In the genomic region with DNA sequence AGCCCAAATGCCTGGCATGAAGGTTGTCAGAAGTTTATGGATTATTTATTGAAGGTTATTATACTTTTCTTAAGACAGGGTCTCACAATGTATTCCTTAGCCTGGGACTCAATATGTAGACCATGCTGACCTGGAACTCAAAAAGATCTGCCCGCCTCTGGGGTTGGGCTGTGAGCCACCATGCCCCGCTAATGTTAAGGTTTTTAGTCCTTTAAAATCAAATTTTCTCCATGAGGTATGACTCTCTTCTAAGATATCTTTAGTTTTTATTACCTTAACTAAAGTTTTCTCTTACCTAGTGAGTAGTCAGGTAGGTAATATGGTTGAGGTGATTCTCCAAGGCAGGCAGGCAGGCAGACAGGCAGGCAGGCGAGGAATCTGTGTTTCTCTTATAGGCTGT, we compare ENCODE assay signal across 8 mouse cellular contexts. TPM values are rescaled to one million over a fixed set of nuclear protein-coding genes. Genes with fewer than 3 reads are reported as not detected.
DNase-seq lines count a peak whose midpoint lies in the region; ATAC-seq lines count a peak whose summit lies in the region.

No protein-coding gene starts in this region.

- peaks cover 2% of the 10 kb centered on the region; the same call in 1 of the 2 replicates for H3K36me3 ChIP-seq in neural tube, embryonic 11.5 days (ENCODE audit: control insufficient read depth, insufficient read depth, low read length)
- H3K36me3 ChIP-seq in forebrain, embryonic 13.5 days (ENCODE audit: poor library complexity, severe bottlenecking), result peaks cover 24% of the 10 kb centered on the region
- H3K36me3 ChIP-seq in limb, embryonic 15.5 days, result peaks cover 21% of the 10 kb centered on the region
- peaks cover 18% of the 10 kb centered on the region for H3K36me3 ChIP-seq in stomach, embryonic 16.5 days (ENCODE audit: control insufficient read depth, insufficient read depth, low read length)

- no peak overlapping the region for H3K27ac ChIP-seq in neural tube, embryonic 11.5 days (ENCODE audit: low read depth, low read length)
- no peak overlapping the region for H3K27ac ChIP-seq in forebrain, embryonic 13.5 days
- no peak overlapping the region for H3K27ac ChIP-seq in limb, embryonic 15.5 days
- no peak overlapping the region for H3K27ac ChIP-seq in stomach, embryonic 16.5 days (ENCODE audit: low read length)

- ATAC-seq in neural tube, embryonic 11.5 days (ENCODE audit: insufficient read depth, low FRiP score, low TSS enrichment), result no peak
- no peak for ATAC-seq in forebrain, embryonic 13.5 days
- no peak for ATAC-seq in limb, embryonic 15.5 days (ENCODE audit: insufficient number of reproducible peaks, low FRiP score, low TSS enrichment, low read depth)
- ATAC-seq in stomach, embryonic 16.5 days (ENCODE audit: insufficient read depth, low FRiP score), result no peak

- DNase-seq in neural tube, embryonic 11.5 days (ENCODE audit: low spot score), result no peak
- DNase-seq in neural tube, embryonic 10.5 days (ENCODE audit: extremely low spot score, low spot score), result no peak
- no peak for DNase-seq in gastrocnemius, adult 8-10 months (ENCODE audit: low spot score in 2 of 2)
- no peak for DNase-seq in cerebellum, adult 11-12 months
- no peak for DNase-seq in kidney, postnatal 36 days

- WGBS in neural tube, embryonic 11.5 days, result 61% methylated on average over 3 of the region's 3 CpGs
- WGBS in forebrain, embryonic 13.5 days, result 62% methylated on average over 3 of the region's 3 CpGs
- WGBS in limb, embryonic 15.5 days, result 44% methylated on average over 3 of the region's 3 CpGs
- WGBS in stomach, embryonic 16.5 days, result 46% methylated on average over 3 of the region's 3 CpGs

- H3K27me3 ChIP-seq in neural tube, embryonic 11.5 days (ENCODE audit: control insufficient read depth, insufficient read depth, low read length), result no peaks in the 10 kb centered on the region
- no peaks in the 10 kb centered on the region for H3K27me3 ChIP-seq in forebrain, embryonic 13.5 days
- no peaks in the 10 kb centered on the region for H3K27me3 ChIP-seq in limb, embryonic 15.5 days
- H3K27me3 ChIP-seq in stomach, embryonic 16.5 days (ENCODE audit: control insufficient read depth, insufficient read depth, low read length), result no peaks in the 10 kb centered on the region

- no peaks in the 10 kb centered on the region for H3K9me3 ChIP-seq in neural tube, embryonic 11.5 days (ENCODE audit: control insufficient read depth, low read length)
- H3K9me3 ChIP-seq in forebrain, embryonic 13.5 days (replicated peaks), result no peaks in the 10 kb centered on the region
- no peaks in the 10 kb centered on the region for H3K9me3 ChIP-seq in limb, embryonic 15.5 days
- H3K9me3 ChIP-seq in stomach, embryonic 16.5 days (replicated peaks; ENCODE audit: control insufficient read depth, low read length), result no peaks in the 10 kb centered on the region

- peak overlapping the region; percentile 75 for H3K4me2 ChIP-seq in neural tube, embryonic 11.5 days (ENCODE audit: low read depth)
- peak overlapping the region; percentile 85 for H3K4me2 ChIP-seq in forebrain, embryonic 13.5 days
- peak overlapping the region; percentile 52 for H3K4me2 ChIP-seq in limb, embryonic 15.5 days
- H3K4me2 ChIP-seq in stomach, embryonic 16.5 days (ENCODE audit: low read depth, low read length), result peak overlapping the region; percentile 91

- peak overlapping the region; percentile 99; the same call in 1 of the 2 replicates for H3K9ac ChIP-seq in neural tube, embryonic 11.5 days (ENCODE audit: low read length)
- peak overlapping the region; percentile 100 for H3K9ac ChIP-seq in forebrain, embryonic 13.5 days
- H3K9ac ChIP-seq in limb, embryonic 15.5 days, result no peak overlapping the region
- H3K9ac ChIP-seq in stomach, embryonic 16.5 days (ENCODE audit: low read length), result peak overlapping the region; percentile 40; the same call in 1 of the 2 replicates

- peak overlapping the region; percentile 98 for H3K4me3 ChIP-seq in neural tube, embryonic 11.5 days (ENCODE audit: low read depth, low read length)
- peak overlapping the region; percentile 99 for H3K4me3 ChIP-seq in forebrain, embryonic 13.5 days
- peak overlapping the region; percentile 98 for H3K4me3 ChIP-seq in limb, embryonic 15.5 days
- H3K4me3 ChIP-seq in stomach, embryonic 16.5 days (replicated peaks; ENCODE audit: low read length), result peak overlapping the region; percentile 93

- H3K4me1 ChIP-seq in neural tube, embryonic 11.5 days (ENCODE audit: control insufficient read depth, insufficient read depth, low read length), result peaks cover 11% of the 10 kb centered on the region
- H3K4me1 ChIP-seq in forebrain, embryonic 13.5 days, result peaks cover 38% of the 10 kb centered on the region
- H3K4me1 ChIP-seq in limb, embryonic 15.5 days, result peaks cover 22% of the 10 kb centered on the region
- H3K4me1 ChIP-seq in stomach, embryonic 16.5 days (ENCODE audit: control insufficient read depth, insufficient read depth, low read length), result peaks cover 23% of the 10 kb centered on the region

RNA-seq across cellular contexts. Expression of a gene that starts 1.2 kb away (rescaled TPM):
- 14.2 and 16.8 TPM in 2 replicates for polyA plus RNA-seq in neural tube, embryonic 11.5 days (2014; fragmentation: Nextera tagmentation; extraction: Ambion mirVana)
- 10.0 and 10.5 TPM in 2 replicates for polyA plus RNA-seq in forebrain, embryonic 13.5 days (2015; fragmentation: Nextera tagmentation; extraction: Ambion mirVana)
- 6.4 and 8.2 TPM in 2 replicates for polyA plus RNA-seq in limb, embryonic 15.5 days (2015; fragmentation: Nextera tagmentation; extraction: Ambion mirVana)
- 9.4 TPM in 2 replicates for polyA plus RNA-seq in stomach, embryonic 16.5 days (2015; fragmentation: Nextera tagmentation; extraction: Ambion mirVana)
- 10 to 100 TPM in 3 of 4 experiments, 1 to 10 TPM in 1; 9.4 to 11.4 (median 10.3) TPM for total RNA-seq in gastrocnemius, adult 8-10 months (2022)

RNA-seq across cellular contexts. Expression of a gene that starts 1.3 kb away (rescaled TPM):
- polyA plus RNA-seq in neural tube, embryonic 11.5 days (2014; fragmentation: Nextera tagmentation; extraction: Ambion mirVana), result 145 TPM in 2 replicates
- 160 TPM in 2 replicates for polyA plus RNA-seq in forebrain, embryonic 13.5 days (2015; fragmentation: Nextera tagmentation; extraction: Ambion mirVana)
- 126 and 133 TPM in 2 replicates for polyA plus RNA-seq in limb, embryonic 15.5 days (2015; fragmentation: Nextera tagmentation; extraction: Ambion mirVana)
- polyA plus RNA-seq in stomach, embryonic 16.5 days (2015; fragmentation: Nextera tagmentation; extraction: Ambion mirVana), result 105 and 110 TPM in 2 replicates
- 100 to 1,000 TPM; 111 to 131 (median 116) TPM for total RNA-seq in gastrocnemius, adult 8-10 months (2022)

RNA-seq across cellular contexts. Expression of a gene that starts 14.9 kb away (rescaled TPM):
- 57.3 and 66.2 TPM in 2 replicates for polyA plus RNA-seq in neural tube, embryonic 11.5 days (2014; fragmentation: Nextera tagmentation; extraction: Ambion mirVana)
- polyA plus RNA-seq in forebrain, embryonic 13.5 days (2015; fragmentation: Nextera tagmentation; extraction: Ambion mirVana), result 54.0 and 58.6 TPM in 2 replicates
- 39.3 and 41.4 TPM in 2 replicates for polyA plus RNA-seq in limb, embryonic 15.5 days (2015; fragmentation: Nextera tagmentation; extraction: Ambion mirVana)
- 34.2 and 34.5 TPM in 2 replicates for polyA plus RNA-seq in stomach, embryonic 16.5 days (2015; fragmentation: Nextera tagmentation; extraction: Ambion mirVana)
- total RNA-seq in gastrocnemius, adult 8-10 months (2022), result 1 to 10 TPM; 5.4 to 6.5 (median 5.7) TPM

RNA-seq across cellular contexts. Expression of a gene that starts 43.6 kb away (rescaled TPM):
- 67.3 and 68.2 TPM in 2 replicates for polyA plus RNA-seq in neural tube, embryonic 11.5 days (2014; fragmentation: Nextera tagmentation; extraction: Ambion mirVana)
- polyA plus RNA-seq in forebrain, embryonic 13.5 days (2015; fragmentation: Nextera tagmentation; extraction: Ambion mirVana), result 50.0 and 52.3 TPM in 2 replicates
- polyA plus RNA-seq in limb, embryonic 15.5 days (2015; fragmentation: Nextera tagmentation; extraction: Ambion mirVana), result 54.1 and 58.2 TPM in 2 replicates
- 57.3 and 57.7 TPM in 2 replicates for polyA plus RNA-seq in stomach, embryonic 16.5 days (2015; fragmentation: Nextera tagmentation; extraction: Ambion mirVana)
- 10 to 100 TPM; 11.4 to 13.8 (median 11.9) TPM for total RNA-seq in gastrocnemius, adult 8-10 months (2022)
